Comparison of ENCODE assay signal across 9 mouse cellular contexts in genomic region chr13:97548527-97548977, GRCm38 (mm10).
A peak's percentile ranks its signal among the peaks of the same experiment; 100 is the strongest.
DNase-seq lines count a peak whose midpoint lies in the region; ATAC-seq and TF ChIP-seq lines count a peak whose summit lies in the region.
"Had no signal": no experiment of that assay in that cellular context is flagged by ENCODE, and none has a peak within 500 bp of the region (broad histone marks: within the 10 kb centered on the region; RNA-seq: fewer than 3 reads in every experiment).

No protein-coding gene starts in this region.

- H3K4me2 ChIP-seq in hindbrain, postnatal 0 days (ENCODE audit: low read depth, low read length) = no peak overlapping the region
- no peak overlapping the region for H3K4me2 ChIP-seq in liver, embryonic 12.5 days

- no peaks in the 10 kb centered on the region for H3K27me3 ChIP-seq in hindbrain, postnatal 0 days (ENCODE audit: insufficient read depth, low read length)
- no peaks in the 10 kb centered on the region for H3K27me3 ChIP-seq in liver, embryonic 12.5 days (replicated peaks)

- H3K9ac ChIP-seq in hindbrain, postnatal 0 days (replicated peaks; ENCODE audit: low read length) = no peak overlapping the region
- H3K9ac ChIP-seq in liver, embryonic 12.5 days = no peak overlapping the region
- H3K9ac ChIP-seq: liver, embryonic 14.5 days had no signal

- WGBS in hindbrain, postnatal 0 days = 26% methylated on average over 9 of the region's 9 CpGs
- WGBS in liver, embryonic 12.5 days (ENCODE audit: insufficient replicate concordance) = 15% methylated on average over 9 of the region's 9 CpGs

- H3K36me3 ChIP-seq in hindbrain, postnatal 0 days (ENCODE audit: insufficient read depth, low read length) = no peaks in the 10 kb centered on the region
- H3K36me3 ChIP-seq in liver, embryonic 12.5 days = no peaks in the 10 kb centered on the region

- H3K9me3 ChIP-seq in hindbrain, postnatal 0 days (ENCODE audit: low read length) = no peaks in the 10 kb centered on the region
- H3K9me3 ChIP-seq in liver, embryonic 12.5 days (replicated peaks) = no peaks in the 10 kb centered on the region

- ATAC-seq in hindbrain, postnatal 0 days = no peak
- no peak for ATAC-seq in liver, embryonic 12.5 days

- TF ChIP-seq CTCF in hindbrain, postnatal 0 days (IDR thresholded peaks at IDR 0.05; ENCODE audit: low read depth) = no peak

- peak overlapping the region; percentile 60; the same call in 1 of the 2 replicates for H3K27ac ChIP-seq in hindbrain, postnatal 0 days
- peak overlapping the region; percentile 62 for H3K27ac ChIP-seq in liver, embryonic 12.5 days
- H3K27ac ChIP-seq: liver, embryonic 14.5 days had no signal

- no peak overlapping the region for H3K4me3 ChIP-seq in hindbrain, postnatal 0 days (ENCODE audit: low read length)
- H3K4me3 ChIP-seq in liver, embryonic 12.5 days = no peak overlapping the region

- peaks cover 6% of the 10 kb centered on the region; the same call in 1 of the 2 replicates for H3K4me1 ChIP-seq in hindbrain, postnatal 0 days (ENCODE audit: insufficient read depth, low read length)
- H3K4me1 ChIP-seq in liver, embryonic 12.5 days = peaks cover 7% of the 10 kb centered on the region; the same call in 1 of the 2 replicates

- peak; percentile 59 for DNase-seq in urinary bladder, postnatal 14 days (ENCODE audit: low spot score)
- DNase-seq in urinary bladder, postnatal 10 days (ENCODE audit: low spot score) = no peak
- DNase-seq in gastrocnemius, postnatal 10 days = peak; percentile 44
- DNase-seq in hindbrain, postnatal 0 days (ENCODE audit: low spot score) = peak; percentile 31
- peak; percentile 49 for DNase-seq in naive thymus-derived CD4-positive, alpha-beta T cell, adult 2 months (ENCODE audit: low read depth)
- DNase-seq in cerebellum, adult 11 months = no peak
- DNase-seq in right cerebral cortex, adult 18-20 months = no peak

Comparison
In these comparisons a context has a peak if more than half of its experiments do, and no peak if none do; other contexts are left out.
1. DNase-seq: peak in urinary bladder, postnatal 14 days (single experiment), gastrocnemius, postnatal 10 days (single experiment), hindbrain, postnatal 0 days (single experiment) and naive thymus-derived CD4-positive, alpha-beta T cell, adult 2 months (single experiment); none in urinary bladder, postnatal 10 days (single experiment), cerebellum, adult 11 months (single experiment) and right cerebral cortex, adult 18-20 months (single experiment).